9 mouse cellular contexts compared by ENCODE assay signal in genomic region chr13:55418004-55418403, GRCm38 (mm10). TPM values are rescaled to one million over a fixed set of nuclear protein-coding genes. Genes with fewer than 3 reads are reported as not detected.
DNase-seq lines count a peak whose midpoint lies in the region; ATAC-seq and TF ChIP-seq lines count a peak whose summit lies in the region.
"Had no signal": no experiment of that assay in that cellular context is flagged by ENCODE, and none has a peak within 500 bp of the region (broad histone marks: within the 10 kb centered on the region; RNA-seq: fewer than 3 reads in every experiment).

No protein-coding gene starts in this region.

- peak overlapping the region; percentile 17; the same call in 1 of the 2 replicates for H3K4me2 ChIP-seq in forebrain, embryonic 12.5 days
- peak overlapping the region; percentile 47 for H3K4me2 ChIP-seq in neural tube, embryonic 15.5 days

- no peak overlapping the region for H3K27ac ChIP-seq in forebrain, embryonic 12.5 days
- H3K27ac ChIP-seq in neural tube, embryonic 15.5 days (replicated peaks) = no peak overlapping the region
- H3K27ac ChIP-seq: macrophage had no signal

- H3K4me1 ChIP-seq in E14TG2a.4 (replicated peaks; ENCODE audit: low read depth, low read length) = peaks cover 55% of the 10 kb centered on the region
- H3K4me1 ChIP-seq in forebrain, embryonic 12.5 days = peaks cover 20% of the 10 kb centered on the region
- H3K4me1 ChIP-seq in neural tube, embryonic 15.5 days = peaks cover 31% of the 10 kb centered on the region

- H3K27me3 ChIP-seq in E14TG2a.4 (ENCODE audit: insufficient read depth, low read length) = peaks cover 83% of the 10 kb centered on the region
- peaks cover 79% of the 10 kb centered on the region for H3K27me3 ChIP-seq in forebrain, embryonic 12.5 days
- H3K27me3 ChIP-seq in neural tube, embryonic 15.5 days (replicated peaks) = peaks cover 58% of the 10 kb centered on the region

- 13% methylated on average over 12 of the region's 12 CpGs for WGBS in forebrain, embryonic 12.5 days
- WGBS in neural tube, embryonic 15.5 days = 9% methylated on average over 12 of the region's 12 CpGs

- peak; percentile 84 for TF ChIP-seq CTCF in E14TG2a.4 (conservative IDR thresholded peaks at IDR 0.05; ENCODE audit: low read length)

- ATAC-seq in forebrain, embryonic 12.5 days (ENCODE audit: low FRiP score) = peak; percentile 50; the same call in 1 of the 2 replicates
- no peak for ATAC-seq in neural tube, embryonic 15.5 days (ENCODE audit: low FRiP score)

- DNase-seq in c-Kit-positive CD71-positive TER-119-negative erythroid progenitor cells, embryonic 14.5 days (ENCODE audit: low read depth) = peak; percentile 65
- DNase-seq in heart, postnatal 36 days = peak; percentile 88 to 94
- DNase-seq in layer of hippocampus, adult 18-20 months (ENCODE audit: low spot score in 2 of 2) = peak; percentile 53 to 87
- peak; percentile 89 to 92 for DNase-seq in lung, adult 18-20 months
- peak; percentile 94 for DNase-seq in testis, postnatal 10 days (ENCODE audit: low spot score)

- no peak overlapping the region for H3K9ac ChIP-seq in forebrain, embryonic 12.5 days
- peak overlapping the region; percentile 34; the same call in 1 of the 2 replicates for H3K9ac ChIP-seq in neural tube, embryonic 15.5 days (replicated peaks)

- intact Hi-C loops in heart, postnatal 36 days (cut with DNase I) = loop anchor here (1.0 to 2.0 kb wide), 3 partner anchors 25 to 99 kb away; no protein-coding TSS in a partner anchor

- H3K4me3 ChIP-seq in E14TG2a.4 (replicated peaks; ENCODE audit: low read length) = no peak overlapping the region
- H3K4me3 ChIP-seq in forebrain, embryonic 12.5 days (replicated peaks) = no peak overlapping the region
- H3K4me3 ChIP-seq in neural tube, embryonic 15.5 days (replicated peaks) = 0 out of 2 replicates have a peak overlapping the region, but pooled peaks have one; percentile 12

- no peaks in the 10 kb centered on the region for H3K36me3 ChIP-seq in E14TG2a.4 (ENCODE audit: insufficient read depth, low read length)
- H3K36me3 ChIP-seq in forebrain, embryonic 12.5 days (replicated peaks) = no peaks in the 10 kb centered on the region
- H3K36me3 ChIP-seq in neural tube, embryonic 15.5 days = no peaks in the 10 kb centered on the region

- H3K9me3 ChIP-seq in E14TG2a.4 (ENCODE audit: low read length) = no peaks in the 10 kb centered on the region
- H3K9me3 ChIP-seq in forebrain, embryonic 12.5 days = no peaks in the 10 kb centered on the region
- no peaks in the 10 kb centered on the region for H3K9me3 ChIP-seq in neural tube, embryonic 15.5 days (replicated peaks)

RNA-seq across cellular contexts. Expression of gene Pfn3, which starts 3.0 kb away (rescaled TPM):
- polyA plus RNA-seq in forebrain, embryonic 12.5 days (2016; fragmentation: Nextera tagmentation; extraction: Ambion mirVana) = not detected in 2 replicates
- not detected for total RNA-seq in heart, postnatal 36 days (2021)
- under 1 TPM in 1 of 2 experiments, not detected in 1; 0.68 TPM for total RNA-seq in layer of hippocampus, adult 18-20 months (2021)
- 0.50 and 1.4 TPM in 2 replicates for polyA plus RNA-seq in neural tube, embryonic 15.5 days (2015; fragmentation: Nextera tagmentation; extraction: Ambion mirVana)
- polyA plus RNA-seq: macrophage had no signal

RNA-seq across cellular contexts. Expression of gene F12, which starts 8.6 kb away (rescaled TPM):
- not detected in 2 replicates for polyA plus RNA-seq in forebrain, embryonic 12.5 days (2016; fragmentation: Nextera tagmentation; extraction: Ambion mirVana)
- not detected for total RNA-seq in heart, postnatal 36 days (2021)
- total RNA-seq in layer of hippocampus, adult 18-20 months (2021) = under 1 TPM; 0.32 to 0.36 TPM
- polyA plus RNA-seq in neural tube, embryonic 15.5 days (2015; fragmentation: Nextera tagmentation; extraction: Ambion mirVana) = 0.18 and 0.47 TPM in 2 replicates
- polyA plus RNA-seq: macrophage had no signal

RNA-seq across cellular contexts. Expression of gene Slc34a1, which starts 20.0 kb away (rescaled TPM):
- not detected in 2 replicates for polyA plus RNA-seq in forebrain, embryonic 12.5 days (2016; fragmentation: Nextera tagmentation; extraction: Ambion mirVana)
- total RNA-seq in heart, postnatal 36 days (2021) = not detected
- not detected for total RNA-seq in layer of hippocampus, adult 18-20 months (2021)
- 0.20 TPM in 1 of 2 replicates, not detected in the other for polyA plus RNA-seq in neural tube, embryonic 15.5 days (2015; fragmentation: Nextera tagmentation; extraction: Ambion mirVana)
- polyA plus RNA-seq: macrophage had no signal

RNA-seq across cellular contexts. Expression of gene Grk6, which starts 26.9 kb away (rescaled TPM):
- 54.2 and 58.1 TPM in 2 replicates for polyA plus RNA-seq in forebrain, embryonic 12.5 days (2016; fragmentation: Nextera tagmentation; extraction: Ambion mirVana)
- 10 to 100 TPM; 17.6 to 18.1 TPM for total RNA-seq in heart, postnatal 36 days (2021)
- total RNA-seq in layer of hippocampus, adult 18-20 months (2021) = 10 to 100 TPM; 60.3 to 63.2 TPM
- polyA plus RNA-seq in neural tube, embryonic 15.5 days (2015; fragmentation: Nextera tagmentation; extraction: Ambion mirVana) = 34.2 and 38.4 TPM in 2 replicates

RNA-seq across cellular contexts. Expression of gene Prr7, which starts 46.1 kb away (rescaled TPM):
- polyA plus RNA-seq in forebrain, embryonic 12.5 days (2016; fragmentation: Nextera tagmentation; extraction: Ambion mirVana) = 1.7 and 2.7 TPM in 2 replicates
- under 1 TPM; 0.58 to 0.70 TPM for total RNA-seq in heart, postnatal 36 days (2021)
- 10 to 100 TPM; 75.6 to 79.2 TPM for total RNA-seq in layer of hippocampus, adult 18-20 months (2021)
- polyA plus RNA-seq in neural tube, embryonic 15.5 days (2015; fragmentation: Nextera tagmentation; extraction: Ambion mirVana) = 4.2 and 5.8 TPM in 2 replicates
- polyA plus RNA-seq: macrophage had no signal
